ENCODE assay signal across 33 mouse cellular contexts in genomic region chr6:47520030-47520429, GRCm38 (mm10).
"Had no signal": no experiment of that assay in that cellular context is flagged by ENCODE, and none has a peak within 500 bp of the region (broad histone marks: within the 10 kb centered on the region; RNA-seq: fewer than 3 reads in every experiment).

No protein-coding gene starts in this region.

- ATAC-seq: hindbrain, embryonic 16.5 days; hindbrain, postnatal 0 days; inflammation-experienced regulatory T-cells, adult 6 months had no signal

- DNase-seq: heart, postnatal 10 days; heart, postnatal 14 days; heart, postnatal 36 days; heart, postnatal 4 days; kidney, adult 11 months; kidney, adult 18-20 months; kidney, adult 2 months; kidney, adult 8-10 months; kidney, adult 9 months; kidney, postnatal 10 days; kidney, postnatal 14 days; kidney, postnatal 25 days; kidney, postnatal 36 days; kidney, postnatal 4 days; layer of hippocampus, adult 9-11 months; layer of hippocampus, postnatal 36 days had no signal

- H3K4me2 ChIP-seq: heart, embryonic 11.5 days; heart, embryonic 12.5 days; heart, embryonic 13.5 days; heart, embryonic 15.5 days; hindbrain, embryonic 12.5 days; hindbrain, embryonic 13.5 days; hindbrain, embryonic 14.5 days; hindbrain, embryonic 15.5 days; kidney, embryonic 15.5 days had no signal

- H3K27me3 ChIP-seq: heart, embryonic 12.5 days; heart, embryonic 13.5 days; heart, embryonic 15.5 days; hindbrain, embryonic 12.5 days; hindbrain, embryonic 13.5 days; hindbrain, embryonic 15.5 days; kidney, embryonic 15.5 days had no signal

- H3K27ac ChIP-seq: heart, embryonic 10.5 days; heart, embryonic 13.5 days; heart, embryonic 15.5 days; hindbrain, embryonic 10.5 days; hindbrain, embryonic 12.5 days; hindbrain, embryonic 13.5 days; hindbrain, embryonic 14.5 days; hindbrain, embryonic 15.5 days; hindbrain, postnatal 0 days; kidney, embryonic 15.5 days; kidney, postnatal 0 days; layer of hippocampus, adult 2 months; left cerebral cortex, adult 2 months had no signal

- H3K9me3 ChIP-seq: heart, embryonic 10.5 days; heart, embryonic 12.5 days; heart, embryonic 13.5 days; heart, embryonic 15.5 days; hindbrain, embryonic 10.5 days; hindbrain, embryonic 12.5 days; hindbrain, embryonic 13.5 days; hindbrain, embryonic 15.5 days; kidney, embryonic 15.5 days had no signal

- H3K9ac ChIP-seq: heart, embryonic 12.5 days; heart, embryonic 13.5 days; heart, embryonic 15.5 days; hindbrain, embryonic 12.5 days; hindbrain, embryonic 13.5 days; hindbrain, embryonic 14.5 days; hindbrain, embryonic 15.5 days; kidney, embryonic 15.5 days had no signal

- H3K4me1 ChIP-seq: heart, embryonic 10.5 days; heart, embryonic 12.5 days; heart, embryonic 13.5 days; heart, embryonic 15.5 days; hindbrain, embryonic 10.5 days; hindbrain, embryonic 12.5 days; hindbrain, embryonic 13.5 days; hindbrain, embryonic 15.5 days; kidney, embryonic 15.5 days had no signal

- H3K4me3 ChIP-seq: heart, embryonic 10.5 days; heart, embryonic 12.5 days; heart, embryonic 13.5 days; heart, embryonic 15.5 days; hindbrain, embryonic 10.5 days; hindbrain, embryonic 12.5 days; hindbrain, embryonic 13.5 days; hindbrain, embryonic 15.5 days; kidney, embryonic 15.5 days; layer of hippocampus, adult 2 months; left cerebral cortex, adult 2 months had no signal
